Mouse (Mus musculus) bone marrow macrophage, adult 2 months (primary cell): ENCODE measurements around the gene Tjp2.

ENCODE experiments used
- CTCF ChIP-seq: IDR thresholded peaks from 2 replicates; pipeline ENCODE4 v1.5.1; 2012; ENCODE audit warnings: low read depth, mild to moderate bottlenecking, low read length, moderate library complexity
- POLR2A ChIP-seq: IDR thresholded peaks from 2 replicates; pipeline ENCODE4 v1.6.1; 2012; ENCODE audit warnings: mild to moderate bottlenecking, low read depth, low read length, borderline replicate concordance

DNA sequence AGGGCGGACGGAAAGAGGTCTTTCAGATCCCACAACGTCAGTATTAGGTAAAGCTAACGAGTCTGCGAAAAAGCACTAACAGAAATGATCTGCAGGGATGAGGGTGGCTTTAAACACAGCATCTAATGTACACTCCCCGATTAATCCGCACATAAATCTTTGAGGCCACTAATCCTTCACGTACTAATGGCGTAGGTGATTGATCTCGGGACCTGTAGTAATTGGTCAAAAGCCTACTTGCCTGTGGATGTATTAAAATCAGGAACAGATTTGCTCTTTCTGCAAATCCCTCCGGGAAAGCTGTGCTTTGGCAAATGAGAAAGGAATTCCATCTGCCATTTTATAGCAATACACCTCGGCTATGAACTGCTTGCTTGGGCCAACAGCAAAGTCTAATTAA, 24.3 kb downstream of the Tjp2 start:
- TF ChIP-seq CTCF (no peak), POLR2A (no peak)
